Mouse (Mus musculus) G1E-ER4 (cell line): ENCODE results near the gene C330007P06Rik. TPM values are rescaled to one million over a fixed set of nuclear protein-coding genes. Genes with fewer than 3 reads are reported as not detected.

Source experiments
- GATA1 ChIP-seq: IDR thresholded peaks from one replicate; pipeline ENCODE4 v1.8.0; 2012; ENCODE audit warnings: low read length, inconsistent platforms
- polyA plus RNA-seq: library from polyadenylated mRNA; stranded (reverse); fragments of >175 nt; gene quantifications from 2 replicates; pipeline ENCODE4 v1.2.3, GENCODE M21; 2012

The C330007P06Rik gene
- polyA plus RNA-seq, 1 experiment: 0.85 TPM

DNA sequence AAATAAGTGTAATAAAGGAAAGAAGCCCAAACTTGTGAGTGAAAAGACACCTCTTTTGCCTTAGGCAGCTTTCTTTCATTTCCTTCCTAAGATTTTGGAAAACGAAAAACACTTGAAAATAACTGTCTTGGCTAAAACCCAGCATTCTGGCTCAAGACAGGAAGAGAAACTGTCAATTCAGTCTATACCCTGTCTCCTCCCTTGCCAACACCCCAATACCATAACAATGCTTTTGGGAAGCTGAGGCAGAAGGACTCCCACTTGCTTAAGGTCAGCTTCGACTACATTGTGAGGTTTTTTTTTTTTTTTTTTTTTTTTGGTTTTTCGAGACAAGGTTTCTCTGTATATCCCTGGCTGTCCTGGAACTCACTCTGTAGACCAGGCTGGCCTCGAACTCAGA, 58.5 kb downstream of the C330007P06Rik start:
- TF ChIP-seq GATA1: no peak

DNA sequence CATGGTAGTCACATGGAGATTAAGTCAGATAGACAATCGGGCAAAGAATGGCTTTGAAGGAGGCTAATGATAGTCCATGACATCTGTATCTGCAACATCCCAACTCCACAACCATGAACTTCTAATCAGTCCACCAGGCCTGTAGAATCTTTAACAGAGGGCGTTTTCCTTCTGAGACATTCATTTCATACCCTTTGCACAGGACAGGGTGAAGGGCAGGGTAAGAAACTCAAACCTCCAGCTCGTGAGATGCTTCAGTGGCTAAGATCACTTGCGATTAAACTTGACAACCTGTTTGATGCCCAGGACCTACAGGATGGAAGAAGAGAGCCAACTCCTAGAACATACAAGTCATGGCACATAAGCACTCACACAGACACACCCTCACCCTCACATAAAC, 58.9 kb downstream of the C330007P06Rik start:
- no peak for TF ChIP-seq GATA1

DNA sequence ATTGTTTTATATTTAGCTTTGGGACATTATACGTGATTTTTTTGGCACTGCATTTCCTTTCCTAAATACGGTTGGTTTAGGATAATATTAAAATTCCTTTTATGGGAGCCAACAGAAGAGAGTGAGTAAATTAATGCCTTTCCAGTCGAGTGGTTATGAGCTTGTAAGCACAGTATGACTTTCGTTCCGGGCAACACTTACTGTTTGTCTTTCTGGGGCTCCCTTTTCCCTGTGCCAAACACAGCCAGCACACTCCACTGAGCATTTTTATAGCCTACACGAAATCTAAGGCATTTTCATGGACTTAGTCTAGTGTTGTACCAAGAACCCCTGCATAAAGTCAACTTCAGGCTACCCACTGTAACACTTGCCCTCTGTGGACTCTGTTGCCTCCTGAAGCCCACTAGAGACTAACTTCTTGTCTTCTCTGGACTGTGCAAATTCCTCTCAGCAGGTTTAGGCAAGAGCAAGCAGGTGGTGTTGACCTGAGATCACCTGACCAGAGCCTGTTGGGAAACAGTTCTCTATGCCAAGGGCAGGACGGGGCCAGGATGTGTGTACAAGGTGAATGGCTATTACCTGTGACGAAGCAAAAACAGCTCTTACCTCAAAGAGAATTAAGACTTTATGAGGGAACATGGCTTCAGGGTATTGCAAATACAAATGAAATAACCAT, 59.6 kb downstream of the C330007P06Rik start:
- TF ChIP-seq GATA1: no peak

DNA sequence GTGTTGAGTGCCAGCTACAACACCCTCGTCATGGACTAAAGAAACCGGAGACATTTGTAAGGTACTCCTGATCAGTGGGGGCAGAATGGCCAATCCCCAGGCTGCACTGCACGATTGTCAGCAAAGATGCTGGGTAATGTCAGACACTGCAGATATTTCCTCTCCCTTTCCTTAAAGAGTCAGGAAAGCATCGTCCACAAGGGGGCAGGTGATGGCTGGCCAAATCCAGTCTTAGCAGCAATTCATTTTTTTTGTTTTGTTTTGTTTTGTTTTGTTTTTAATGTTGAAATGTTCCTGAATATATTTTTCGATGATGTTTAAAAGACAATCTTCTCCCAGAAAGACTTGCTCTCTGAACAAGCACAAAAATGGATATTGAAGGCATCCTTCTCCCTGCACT, 62.5 kb downstream of the C330007P06Rik start:
- TF ChIP-seq GATA1: no peak

DNA sequence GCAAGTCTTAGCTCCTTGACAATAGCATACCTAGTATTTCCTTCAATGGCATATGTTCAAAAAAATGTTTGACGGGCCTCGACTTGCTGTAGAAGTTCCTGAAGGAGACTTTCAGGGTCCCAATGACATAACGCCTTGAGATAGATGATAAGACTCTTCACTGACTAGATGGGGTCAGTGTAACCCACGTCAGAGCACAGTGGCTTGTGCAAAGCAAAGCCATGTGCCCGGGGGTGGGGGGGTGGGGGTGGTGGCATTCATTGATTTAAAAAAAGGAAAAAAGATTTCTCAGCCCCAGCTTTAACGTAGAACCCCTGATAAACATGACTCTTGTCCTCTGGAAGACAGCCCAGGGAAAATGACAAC, 65.6 kb downstream of the C330007P06Rik start:
- TF ChIP-seq GATA1: no peak

DNA sequence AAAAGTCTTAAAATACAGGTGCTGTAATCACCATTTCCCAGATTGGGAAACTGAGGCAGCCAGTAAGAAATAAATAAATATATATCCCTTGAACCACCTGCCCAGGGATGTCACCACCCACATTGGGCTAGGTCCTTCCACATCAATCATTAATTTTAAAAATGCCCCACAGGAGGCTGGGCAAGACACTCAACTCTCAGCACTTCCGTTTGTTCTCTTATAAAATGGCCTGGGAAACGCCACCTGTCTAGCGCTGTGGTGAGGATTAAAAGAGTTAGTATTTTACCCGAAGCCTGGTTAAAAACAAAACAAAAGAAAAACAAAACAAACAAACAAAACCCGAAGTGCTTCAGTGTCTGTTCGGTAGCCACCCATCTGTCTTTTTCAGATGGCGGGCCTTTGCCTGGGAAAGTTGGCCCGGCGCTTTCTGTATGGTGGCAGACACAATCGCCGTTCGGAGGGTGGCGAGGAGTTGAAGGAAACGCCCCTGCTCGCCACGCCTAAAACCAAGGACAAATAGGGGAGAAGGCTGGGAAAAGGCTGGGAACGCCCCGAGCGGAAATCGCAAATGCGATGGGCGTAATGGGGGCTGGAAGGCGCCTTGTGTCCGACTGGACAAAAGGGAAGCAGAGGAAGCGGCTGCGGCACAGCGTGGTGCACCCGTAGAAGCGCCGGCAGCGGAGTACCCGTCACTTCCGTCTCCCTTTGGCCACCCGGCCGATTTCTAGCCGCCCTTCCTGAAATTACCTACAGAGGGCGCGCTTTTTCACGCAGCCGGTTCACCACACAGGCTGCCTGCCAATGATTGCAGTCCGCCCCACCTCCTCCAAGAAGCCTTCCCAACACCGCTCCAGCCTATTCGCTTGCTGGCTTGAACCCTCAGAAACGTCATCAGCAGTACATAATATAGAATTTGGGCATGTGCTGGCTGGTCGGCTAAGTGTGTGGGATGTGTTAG, 66.3 kb downstream of the C330007P06Rik start:
- no peak for TF ChIP-seq GATA1

DNA sequence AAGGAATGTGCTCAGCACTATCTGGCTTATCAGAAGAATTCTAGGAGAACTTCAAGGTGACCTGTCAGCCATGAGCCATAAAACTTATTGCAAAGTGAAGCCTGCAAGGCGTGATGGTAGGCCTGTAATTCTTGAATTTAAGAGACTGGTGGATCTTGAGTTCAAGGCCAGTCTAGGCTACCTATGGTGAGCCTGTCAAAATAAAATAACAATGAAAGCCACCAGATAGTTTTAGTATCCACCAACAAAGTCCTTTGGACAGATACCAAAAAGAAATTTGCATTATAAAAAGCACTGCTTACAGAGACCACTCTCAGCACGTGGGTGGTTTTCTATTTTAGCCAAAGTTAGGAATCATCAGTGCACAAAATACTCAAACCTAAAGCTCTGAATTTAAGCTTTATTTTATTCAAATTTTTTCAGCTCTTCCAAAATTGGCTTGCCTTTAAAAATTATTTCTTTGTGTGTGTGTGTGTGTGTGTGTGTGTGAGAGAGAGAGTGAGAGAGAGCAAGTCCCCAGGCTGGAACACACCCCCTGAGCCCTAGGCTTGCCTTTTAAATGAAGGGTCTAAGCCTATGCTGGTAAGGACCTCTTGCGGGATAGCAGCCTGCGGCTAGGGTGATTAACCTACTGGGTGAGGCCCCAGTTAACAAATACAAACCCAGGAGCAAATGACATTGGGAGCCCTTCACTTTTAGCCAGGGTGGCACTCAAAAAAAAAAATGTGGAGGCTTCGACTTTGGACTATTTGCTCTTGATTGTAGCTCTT, 68.3 kb downstream of the C330007P06Rik start:
- no peak for TF ChIP-seq GATA1

DNA sequence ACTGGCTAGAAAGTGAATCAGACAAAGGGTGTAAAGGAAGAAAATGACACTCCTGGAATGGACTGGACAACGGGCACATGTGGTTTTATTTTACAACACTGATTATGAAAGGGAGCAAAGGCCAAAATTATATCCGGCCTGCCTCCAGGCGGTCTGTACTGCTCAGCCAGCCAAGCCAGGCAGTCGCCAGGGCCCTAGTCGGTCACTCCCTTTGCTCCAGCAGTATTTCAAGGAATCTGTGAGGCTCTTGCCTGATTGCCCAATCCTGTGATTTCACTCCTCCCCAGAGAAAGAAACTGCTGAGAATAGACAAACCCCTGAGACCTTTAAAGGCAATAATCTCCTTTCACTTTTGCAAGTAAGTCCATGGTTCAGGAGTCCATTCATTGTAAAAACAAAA, 69.7 kb downstream of the C330007P06Rik start:
- no peak for TF ChIP-seq GATA1

DNA sequence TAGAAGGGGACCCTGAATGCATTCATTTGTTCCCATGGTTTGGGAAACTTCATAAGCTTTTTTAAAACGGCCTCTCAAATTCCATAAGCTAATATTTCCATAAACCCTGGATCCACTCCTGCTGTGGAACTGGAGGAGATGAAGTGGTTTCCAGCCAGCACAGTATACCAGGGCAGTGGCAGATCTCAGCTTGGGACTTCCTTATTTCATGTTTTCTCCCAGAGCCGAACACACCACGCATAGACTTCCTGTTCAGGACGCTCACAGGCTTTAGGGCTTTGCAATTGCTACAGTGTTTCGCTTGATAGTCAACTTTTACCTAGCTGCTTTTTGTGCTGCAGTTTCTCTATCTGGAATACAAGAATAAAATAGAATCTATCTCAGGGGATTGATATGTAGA, 70.7 kb downstream of the C330007P06Rik start:
- no peak for TF ChIP-seq GATA1

DNA sequence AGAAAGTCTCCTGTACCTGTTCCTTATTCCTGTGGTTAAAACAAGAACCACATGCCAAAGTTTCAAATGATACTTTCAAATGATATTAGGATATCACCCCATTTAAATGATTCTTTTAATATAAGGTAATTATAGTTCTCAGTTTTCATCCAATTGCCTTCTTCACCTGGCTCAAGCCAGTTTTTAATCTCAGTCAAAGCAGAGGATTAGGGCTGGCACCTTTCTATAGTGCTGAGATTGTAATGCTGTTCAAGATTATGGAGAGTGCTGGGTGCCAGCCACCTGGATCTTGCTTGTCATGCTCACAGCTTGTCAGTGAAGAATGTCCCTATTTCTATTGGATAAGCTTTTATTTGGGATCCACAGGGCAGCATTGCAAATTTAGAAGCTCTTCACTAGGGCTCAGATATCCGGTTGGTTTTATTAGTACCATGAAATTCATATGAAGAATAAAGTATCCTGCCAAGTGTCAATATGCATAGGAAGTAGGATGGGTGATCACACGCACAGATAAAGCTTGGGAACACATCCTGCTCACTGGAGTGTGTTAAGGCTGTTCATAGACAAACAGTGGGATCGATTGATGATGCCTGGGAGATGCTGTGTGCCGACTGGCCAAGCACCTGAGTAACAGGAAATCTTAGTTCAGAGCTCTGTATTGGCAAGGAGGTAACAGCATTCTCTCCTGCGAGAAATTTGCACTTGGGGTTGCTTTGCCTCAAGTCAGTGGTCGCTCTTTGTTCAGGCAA, 74.6 kb downstream of the C330007P06Rik start:
- TF ChIP-seq GATA1: no peak

DNA sequence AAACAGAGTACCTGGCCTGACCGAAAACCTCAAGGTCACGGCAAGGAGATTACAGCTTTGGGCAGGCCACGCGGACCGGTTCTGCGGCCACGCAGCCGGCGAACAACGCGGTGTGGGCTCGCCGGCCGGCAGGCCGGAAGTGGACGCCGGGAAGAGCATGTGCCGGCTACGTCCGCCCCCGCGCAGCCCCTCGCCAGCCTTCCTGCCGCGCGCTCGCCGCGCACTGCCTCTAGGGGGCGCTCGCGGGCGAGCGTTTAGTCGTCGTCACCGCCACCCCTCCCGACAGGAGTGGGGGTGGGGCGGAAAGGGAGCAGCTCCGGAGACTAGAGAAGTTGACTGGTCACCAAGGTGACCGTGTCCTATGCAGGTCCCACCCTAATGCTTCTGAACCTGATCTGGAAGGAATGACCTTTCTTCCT, 77.7 kb downstream of the C330007P06Rik start:
- TF ChIP-seq GATA1: no peak

DNA sequence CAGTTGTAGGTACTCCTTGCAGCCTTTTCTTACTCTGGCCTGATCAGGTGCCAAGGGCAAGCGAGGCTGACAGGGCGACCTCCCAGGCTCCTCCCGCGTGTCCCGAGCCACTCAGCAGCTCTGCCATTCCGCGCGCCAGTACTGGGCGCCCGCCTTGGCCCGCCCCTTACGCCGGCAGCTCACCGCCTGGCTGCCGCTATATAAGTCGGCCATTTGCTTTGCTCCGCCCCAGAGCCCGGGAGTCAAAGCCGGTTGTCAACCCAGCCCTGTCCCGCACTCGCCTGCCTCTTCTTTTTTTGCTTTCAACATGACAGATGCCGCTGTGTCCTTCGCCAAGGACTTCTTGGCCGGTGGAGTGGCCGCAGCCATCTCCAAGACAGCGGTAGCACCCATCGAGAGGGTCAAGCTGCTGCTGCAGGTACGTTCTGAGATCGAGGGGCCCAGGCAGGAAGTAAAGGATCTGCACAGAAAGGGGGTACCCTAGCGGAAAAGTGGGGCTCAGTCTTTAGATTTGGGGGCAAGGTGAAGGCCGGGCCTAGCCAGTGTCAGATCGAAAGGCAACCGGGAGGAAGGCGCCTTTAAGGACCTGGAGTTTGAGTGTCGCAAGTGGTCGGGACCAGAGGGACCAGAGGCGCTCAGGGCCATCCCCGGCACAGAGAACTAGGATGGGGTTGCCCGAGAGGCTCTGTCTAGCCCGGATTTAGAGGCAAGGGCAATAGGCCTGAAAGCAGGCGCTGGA, 78.3 kb downstream of the C330007P06Rik start, which contains the start of gene Slc25a5:
TSS of gene Slc25a5 (plus strand) at position 228 of the 739 bp plus-strand sequence.
- TF ChIP-seq GATA1: no peak

DNA sequence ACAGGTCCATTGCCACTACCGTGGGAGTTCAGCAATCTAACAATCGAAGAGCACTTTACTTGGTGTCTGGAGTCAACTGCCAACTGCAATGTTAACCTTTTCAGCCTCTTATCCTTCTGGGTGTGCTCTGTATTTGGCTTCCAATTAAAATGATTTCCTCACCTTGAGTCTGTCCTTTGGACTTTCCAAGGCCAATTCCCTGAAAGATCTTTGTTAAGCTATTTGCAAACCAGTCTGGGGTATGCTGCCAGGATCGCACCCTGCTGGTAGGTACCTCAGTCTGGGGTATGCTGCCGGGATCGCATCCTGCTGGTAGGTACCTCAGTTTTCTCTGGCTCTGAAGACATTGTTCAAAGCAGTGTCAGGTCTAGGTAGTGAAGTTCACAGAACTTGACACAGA, 79.3 kb downstream of the C330007P06Rik start:
- no peak for TF ChIP-seq GATA1

DNA sequence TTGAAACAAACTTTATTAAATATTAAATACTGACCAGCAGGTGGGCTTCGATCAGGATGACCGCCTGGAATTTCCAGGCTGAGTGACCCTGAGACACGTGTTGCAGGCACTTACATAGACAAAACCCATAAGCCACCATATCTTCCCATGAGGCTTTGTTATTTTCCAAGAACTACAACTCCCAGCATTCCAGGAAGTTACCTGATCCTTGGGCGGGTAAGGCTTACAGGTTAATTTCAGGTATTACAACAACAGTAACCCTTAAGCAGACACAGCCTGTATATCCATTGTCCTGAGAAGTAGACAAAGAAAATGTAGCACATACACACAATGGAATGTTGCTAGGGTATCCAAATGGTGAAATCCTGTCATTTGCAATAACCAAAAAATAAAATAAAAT, 84.6 kb downstream of the C330007P06Rik start:
- TF ChIP-seq GATA1: no peak
